Mouse (Mus musculus): Measurements from ENCODE around the gene Exoc2.

DNA sequence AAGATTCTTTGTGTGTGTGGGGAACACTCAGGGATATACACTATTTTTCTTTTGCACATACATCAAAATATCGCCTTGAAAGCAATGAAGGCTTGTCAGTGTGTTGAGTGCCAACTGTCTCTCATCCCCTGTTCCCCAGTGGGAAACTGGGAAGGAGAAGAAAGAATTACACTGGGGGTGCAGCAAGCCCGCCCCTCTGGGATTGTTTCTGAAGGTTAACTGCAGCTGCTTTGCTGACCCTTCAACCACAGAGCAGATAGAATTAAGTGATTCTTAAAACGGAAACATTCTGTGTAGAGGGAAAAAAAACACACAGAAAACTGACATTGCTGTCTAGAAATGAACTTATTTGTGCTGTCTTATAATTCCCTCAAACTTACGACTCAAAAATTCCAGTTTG, 47.6 kb upstream of the Exoc2 start:
- TF ChIP-seq CTCF (IDR thresholded peaks at IDR 0.05; ENCODE audit: control insufficient read depth, insufficient read depth, insufficient read length) (no peak), FOSL1 (IDR thresholded peaks at IDR 0.05; ENCODE audit: insufficient read depth, low read length, poor library complexity, severe bottlenecking) (no peak), CEBPB (IDR thresholded peaks at IDR 0.05; ENCODE audit: low read depth) (no peak), USF1 (IDR thresholded peaks at IDR 0.05; ENCODE audit: low read depth) (no peak), MAX (IDR thresholded peaks at IDR 0.05) (no peak), MYOD1 (IDR thresholded peaks at IDR 0.05; ENCODE audit: control insufficient read depth, insufficient read length, low read depth) (no peak), MYOG (IDR thresholded peaks at IDR 0.05; ENCODE audit: control insufficient read depth, extremely low read depth, insufficient read length) (no peak)

Measured in C2C12 (cell line).